Comparison of ENCODE assay signal across 8 mouse cellular contexts in genomic region chr8:106169934-106170480, GRCm38 (mm10). TPM values are rescaled to one million over a fixed set of nuclear protein-coding genes. Genes with fewer than 3 reads are reported as not detected.
DNase-seq lines count a peak whose midpoint lies in the region; ATAC-seq and TF ChIP-seq lines count a peak whose summit lies in the region.

No protein-coding gene starts in this region.

- ATAC-seq in kidney, embryonic 15.5 days (replicated peaks; ENCODE audit: low FRiP score) = no peak
- ATAC-seq in neural tube, embryonic 12.5 days (ENCODE audit: low FRiP score, low read depth) = no peak

- H3K4me1 ChIP-seq in kidney, embryonic 15.5 days = peaks cover 16% of the 10 kb centered on the region
- peaks cover 13% of the 10 kb centered on the region for H3K4me1 ChIP-seq in bone marrow macrophage, adult 2 months (ENCODE audit: control insufficient read depth, insufficient read depth, low read length)
- peaks cover 10% of the 10 kb centered on the region for H3K4me1 ChIP-seq in neural tube, embryonic 12.5 days

- H3K27ac ChIP-seq in kidney, embryonic 15.5 days = no peak overlapping the region
- no peak overlapping the region for H3K27ac ChIP-seq in bone marrow macrophage, adult 2 months (ENCODE audit: insufficient read depth, low read depth, low read length)
- H3K27ac ChIP-seq in neural tube, embryonic 12.5 days = no peak overlapping the region

- peak overlapping the region; percentile 83 for H3K9ac ChIP-seq in kidney, embryonic 15.5 days
- H3K9ac ChIP-seq in neural tube, embryonic 12.5 days = peak overlapping the region; percentile 87

- H3K9me3 ChIP-seq in kidney, embryonic 15.5 days (replicated peaks) = no peaks in the 10 kb centered on the region
- no peaks in the 10 kb centered on the region for H3K9me3 ChIP-seq in neural tube, embryonic 12.5 days

- WGBS in kidney, embryonic 15.5 days = 28% methylated on average over 6 of the region's 6 CpGs
- 40% methylated on average over 6 of the region's 6 CpGs for WGBS in neural tube, embryonic 12.5 days

- TF ChIP-seq POLR2A in bone marrow macrophage, adult 2 months (IDR thresholded peaks at IDR 0.05; ENCODE audit: borderline replicate concordance, low read depth, low read length) = no peak

- peak overlapping the region; percentile 91 for H3K4me3 ChIP-seq in kidney, embryonic 15.5 days (replicated peaks)
- H3K4me3 ChIP-seq in bone marrow macrophage, adult 2 months (ENCODE audit: insufficient read depth, low read length) = peak overlapping the region; percentile 79
- H3K4me3 ChIP-seq in neural tube, embryonic 12.5 days = peak overlapping the region; percentile 78

- H3K36me3 ChIP-seq in kidney, embryonic 15.5 days = no peaks in the 10 kb centered on the region
- no peaks in the 10 kb centered on the region for H3K36me3 ChIP-seq in neural tube, embryonic 12.5 days

- peak overlapping the region; percentile 96 for H3K4me2 ChIP-seq in kidney, embryonic 15.5 days
- H3K4me2 ChIP-seq in neural tube, embryonic 12.5 days (replicated peaks) = peak overlapping the region; percentile 88

- DNase-seq in kidney, postnatal 10 days = no peak
- DNase-seq in induced T-regulatory cell, adult 2 months (ENCODE audit: low read depth) = peak; percentile 55
- DNase-seq in frontal cortex, postnatal 36 days (ENCODE audit: low spot score in 2 of 2) = no peak
- no peak for DNase-seq in cerebellum, adult 9-10 months
- no peak for DNase-seq in adrenal gland, adult 8-10 months

- TF ChIP-seq CTCF in bone marrow macrophage, adult 2 months (IDR thresholded peaks at IDR 0.05; ENCODE audit: low read depth, low read length) = no peak

- H3K27me3 ChIP-seq in kidney, embryonic 15.5 days = no peaks in the 10 kb centered on the region
- no peaks in the 10 kb centered on the region for H3K27me3 ChIP-seq in neural tube, embryonic 12.5 days (replicated peaks)

RNA-seq across cellular contexts. Expression of gene Slc7a6, which starts 1.4 kb away (rescaled TPM):
- 52.7 and 57.3 TPM in 2 replicates for polyA plus RNA-seq in kidney, embryonic 15.5 days (2015; fragmentation: Nextera tagmentation; extraction: Ambion mirVana)
- polyA plus RNA-seq in bone marrow macrophage, adult 2 months (2012; ENCODE audit: insufficient read depth, insufficient read length, missing spikeins) = 8.3 and 9.4 TPM in 2 replicates
- 71.2 and 73.9 TPM in 2 replicates for polyA plus RNA-seq in neural tube, embryonic 12.5 days (2016; fragmentation: Nextera tagmentation; extraction: Ambion mirVana)
- total RNA-seq in adrenal gland, adult 8-10 months (2022) = 10 to 100 TPM; 16.9 to 22.5 (median 21.0) TPM

RNA-seq across cellular contexts. Expression of gene Pla2g15, which starts 19.8 kb away (rescaled TPM):
- polyA plus RNA-seq in kidney, embryonic 15.5 days (2015; fragmentation: Nextera tagmentation; extraction: Ambion mirVana) = 12.4 and 13.9 TPM in 2 replicates
- polyA plus RNA-seq in bone marrow macrophage, adult 2 months (2012; ENCODE audit: insufficient read depth, insufficient read length, missing spikeins) = 144 and 153 TPM in 2 replicates
- 17.6 and 18.4 TPM in 2 replicates for polyA plus RNA-seq in neural tube, embryonic 12.5 days (2016; fragmentation: Nextera tagmentation; extraction: Ambion mirVana)
- total RNA-seq in adrenal gland, adult 8-10 months (2022) = 10 to 100 TPM; 31.7 to 39.8 (median 35.4) TPM

RNA-seq across cellular contexts. Expression of gene Esrp2, which starts 33.2 kb away (rescaled TPM):
- polyA plus RNA-seq in kidney, embryonic 15.5 days (2015; fragmentation: Nextera tagmentation; extraction: Ambion mirVana) = 14.9 and 15.8 TPM in 2 replicates
- not detected in 2 replicates for polyA plus RNA-seq in bone marrow macrophage, adult 2 months (2012; ENCODE audit: insufficient read depth, insufficient read length, missing spikeins)
- 1.1 and 1.6 TPM in 2 replicates for polyA plus RNA-seq in neural tube, embryonic 12.5 days (2016; fragmentation: Nextera tagmentation; extraction: Ambion mirVana)
- 1 to 10 TPM; 2.7 to 5.6 (median 4.7) TPM for total RNA-seq in adrenal gland, adult 8-10 months (2022)

RNA-seq across cellular contexts. Expression of gene Slc7a6os, which starts 40.7 kb away (rescaled TPM):
- 36.3 and 37.2 TPM in 2 replicates for polyA plus RNA-seq in kidney, embryonic 15.5 days (2015; fragmentation: Nextera tagmentation; extraction: Ambion mirVana)
- polyA plus RNA-seq in bone marrow macrophage, adult 2 months (2012; ENCODE audit: insufficient read depth, insufficient read length, missing spikeins) = 25.5 and 26.5 TPM in 2 replicates
- 44.1 and 46.2 TPM in 2 replicates for polyA plus RNA-seq in neural tube, embryonic 12.5 days (2016; fragmentation: Nextera tagmentation; extraction: Ambion mirVana)
- 10 to 100 TPM; 21.4 to 32.1 (median 28.3) TPM for total RNA-seq in adrenal gland, adult 8-10 months (2022)

RNA-seq across cellular contexts. Expression of gene Prmt7, which starts 40.7 kb away (rescaled TPM):
- polyA plus RNA-seq in kidney, embryonic 15.5 days (2015; fragmentation: Nextera tagmentation; extraction: Ambion mirVana) = 50.7 and 51.8 TPM in 2 replicates
- polyA plus RNA-seq in bone marrow macrophage, adult 2 months (2012; ENCODE audit: insufficient read depth, insufficient read length, missing spikeins) = 3.9 and 8.8 TPM in 2 replicates
- polyA plus RNA-seq in neural tube, embryonic 12.5 days (2016; fragmentation: Nextera tagmentation; extraction: Ambion mirVana) = 59.1 and 60.4 TPM in 2 replicates
- total RNA-seq in adrenal gland, adult 8-10 months (2022) = 10 to 100 TPM; 26.2 to 30.4 (median 29.1) TPM
